Mouse (Mus musculus): ENCODE results near the gene Uvrag.
"Not testable (repeated sequence)": the region's sequence is repeated elsewhere in the genome, so short reads cannot be mapped to it uniquely, and the experiment has no call there.

Gene Uvrag

GRCm38 (mm10) chr7:99091915-99092645 is 48.9 kb downstream of the Uvrag start:
- no peak for DNase-seq

DNA sequence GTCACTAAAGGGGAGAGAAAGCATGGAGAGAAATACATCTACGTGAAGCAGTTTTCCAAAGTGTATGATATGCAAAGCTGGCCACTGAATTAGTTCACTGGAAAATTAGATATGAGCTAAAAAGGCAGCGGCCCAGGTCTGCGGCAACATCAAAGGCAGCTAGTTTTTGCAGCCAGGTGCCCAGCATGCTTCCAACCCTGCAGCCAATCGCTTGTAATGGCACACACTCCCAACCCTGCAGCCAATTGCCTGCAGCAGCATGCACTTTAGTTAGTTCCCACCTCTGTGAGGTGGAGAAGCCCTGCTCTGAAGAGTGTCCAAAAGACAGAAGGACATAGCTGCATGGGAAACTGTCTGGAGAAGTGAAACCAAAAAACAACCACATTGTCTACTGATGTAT is 51.2 kb downstream of the Uvrag start:
- no peak for DNase-seq

- DNase-seq, result no peak
These were observed 52.2 kb downstream of the Uvrag start for GRCm38 (mm10) chr7:99088576-99089346.

GRCm38 (mm10) chr7:99087581-99087980 is 53.4 kb downstream of the Uvrag start:
- no peak for DNase-seq

GRCm38 (mm10) chr7:99086646-99087443 is 54.1 kb downstream of the Uvrag start:
- DNase-seq, result no peak

DNA sequence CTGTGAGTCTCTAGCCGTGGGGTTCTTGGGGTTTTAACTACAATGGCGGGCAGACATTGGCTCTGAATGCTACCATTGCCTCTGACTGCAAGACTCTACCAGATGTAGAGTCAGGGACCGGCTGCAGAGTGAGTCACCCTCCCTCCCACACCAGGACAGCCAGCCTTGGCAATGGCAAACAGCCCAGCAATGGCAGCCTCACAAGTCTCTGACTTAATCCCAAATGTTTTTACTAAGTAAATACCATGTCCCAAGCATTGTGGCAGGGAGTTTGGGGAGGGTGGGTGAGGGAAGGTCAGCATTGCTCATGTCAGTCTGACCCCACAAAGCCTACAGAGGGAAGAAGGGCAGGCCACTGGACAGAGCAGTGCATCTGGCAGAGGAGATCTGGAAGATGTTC is 55.7 kb downstream of the Uvrag start:
- peak; percentile 46 for DNase-seq

DNA sequence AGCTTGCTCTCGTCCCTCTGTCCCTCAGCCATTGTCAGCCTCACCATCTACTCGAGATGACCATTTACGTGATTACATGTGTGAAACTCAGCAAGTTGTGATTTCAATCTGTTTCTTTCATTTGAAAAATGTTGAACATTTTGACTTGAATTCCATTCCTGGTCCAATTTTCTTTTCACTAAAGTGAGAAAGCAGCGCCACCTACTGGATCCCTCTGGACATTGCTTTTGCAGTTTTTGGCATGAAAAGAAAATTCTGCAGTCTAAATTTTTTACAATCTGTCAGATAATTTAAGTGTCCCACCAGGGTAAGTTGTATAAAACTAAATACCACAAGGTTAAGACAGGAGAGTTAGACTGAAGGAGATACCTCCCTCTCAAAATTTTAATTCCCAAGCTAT is 61.4 kb downstream of the Uvrag start:
- peak; percentile 77 for DNase-seq

DNA sequence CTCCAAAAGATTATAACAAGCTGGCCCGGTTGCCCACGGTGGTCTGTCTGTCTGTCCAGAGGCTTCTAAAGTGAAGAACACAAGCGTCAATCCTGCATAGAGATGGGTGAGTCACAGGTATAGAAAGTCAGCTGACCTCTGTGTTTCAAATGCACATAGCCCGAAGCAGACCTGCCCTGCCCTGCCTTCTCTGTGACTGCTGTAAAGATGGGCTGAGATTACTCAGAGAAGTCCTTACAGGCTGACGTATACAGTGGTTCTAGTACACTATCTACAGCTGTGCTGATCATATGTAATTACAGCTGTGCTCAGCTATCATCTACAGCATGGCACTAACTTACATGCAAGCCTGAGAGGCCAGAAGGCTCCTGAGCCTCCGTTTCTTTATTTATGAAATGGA is 62.1 kb downstream of the Uvrag start:
- DNase-seq, result no peak

DNA sequence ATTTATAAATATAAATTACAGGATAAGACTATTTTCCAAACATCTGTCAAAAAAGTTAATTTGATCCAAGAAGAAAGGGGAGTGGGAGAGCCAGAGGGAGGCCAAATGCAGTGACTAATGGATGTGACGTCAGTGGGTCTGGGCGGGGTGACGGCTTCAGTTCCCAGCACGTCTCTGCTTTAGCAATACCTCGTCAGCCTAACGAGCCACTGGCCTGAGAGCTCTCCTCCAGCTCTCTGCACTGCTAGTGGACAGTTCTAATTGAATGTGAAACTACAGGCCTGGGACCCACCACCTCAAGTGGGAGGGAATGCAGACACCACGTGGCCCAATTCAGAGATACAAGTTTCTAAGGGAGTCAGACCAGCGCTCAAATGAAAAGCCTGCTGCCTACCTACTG is 63.7 kb downstream of the Uvrag start:
- peak; percentile 42 for DNase-seq

GRCm38 (mm10) chr7:99075101-99075500 is 65.8 kb downstream of the Uvrag start:
- DNase-seq, result no peak

GRCm38 (mm10) chr7:99073734-99074372 is 67.1 kb downstream of the Uvrag start:
- peak; percentile 46 for DNase-seq

- no peak for DNase-seq
These were observed 73.2 kb downstream of the Uvrag start for GRCm38 (mm10) chr7:99067710-99068109.

DNA sequence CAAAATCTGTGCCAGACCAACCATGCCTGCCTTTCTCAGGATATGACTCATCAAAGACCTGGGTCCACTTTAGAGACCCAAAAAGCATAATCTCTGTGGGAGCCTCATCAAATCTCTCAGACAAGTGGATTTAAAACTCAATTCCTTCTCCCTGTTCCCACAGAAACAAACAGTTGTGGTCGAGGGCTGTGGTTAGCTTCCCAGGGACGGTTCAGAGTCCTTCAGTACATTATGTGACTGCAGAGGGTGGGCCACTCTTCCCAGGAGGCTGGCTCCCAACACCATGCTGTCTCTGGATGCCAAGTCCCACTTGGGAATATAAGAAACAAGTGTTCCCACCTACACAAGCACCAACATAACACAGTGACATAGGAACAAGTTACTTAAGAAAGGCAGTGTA is 75.0 kb downstream of the Uvrag start:
- no peak for DNase-seq

GRCm38 (mm10) chr7:99065391-99065831 is 75.5 kb downstream of the Uvrag start:
- no peak for DNase-seq

- no peak for DNase-seq
These were observed 76.1 kb downstream of the Uvrag start for GRCm38 (mm10) chr7:99064795-99065194.

DNA sequence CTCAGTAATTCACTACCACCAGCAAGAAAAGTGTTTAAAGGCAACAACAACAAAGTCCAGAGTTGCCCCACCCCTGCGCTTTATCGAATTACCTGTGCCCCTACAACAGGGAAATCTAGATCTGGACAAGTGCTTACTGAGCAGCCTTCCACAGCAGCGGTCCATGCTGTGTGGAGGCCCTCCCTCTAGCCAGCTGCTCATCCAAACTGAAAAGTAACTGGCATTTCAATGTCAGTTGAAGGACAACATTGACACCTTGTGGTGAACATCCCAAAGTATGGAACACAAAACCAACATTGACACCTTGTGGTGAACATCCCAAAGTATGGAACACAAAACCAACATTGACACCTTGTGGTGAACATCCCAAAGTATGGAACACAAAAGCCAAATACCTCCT is 78.7 kb downstream of the Uvrag start:
- not testable (repeated sequence) for DNase-seq

GRCm38 (mm10) chr7:99061056-99061680 is 79.8 kb downstream of the Uvrag start:
- DNase-seq, result no peak

DNA sequence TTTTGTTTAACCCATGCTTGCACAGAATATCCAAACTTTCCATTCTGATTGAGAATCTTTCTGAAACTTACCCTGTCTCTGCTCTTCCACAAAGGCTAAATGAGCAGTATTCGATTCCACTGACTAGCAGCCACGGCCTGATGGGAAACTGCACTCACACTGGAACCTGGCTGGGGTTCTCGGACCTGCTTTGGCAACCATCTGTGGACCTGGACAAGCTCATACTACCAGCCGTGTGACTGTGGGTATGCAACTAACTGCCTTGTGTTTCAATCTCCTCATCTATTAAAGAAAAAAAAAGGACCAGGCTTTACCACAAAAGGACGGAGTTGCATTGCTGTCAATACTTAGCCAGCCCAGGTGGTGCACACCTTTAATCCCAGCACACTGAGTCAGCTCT is 80.5 kb downstream of the Uvrag start:
- no peak for DNase-seq

- no peak for DNase-seq
These were observed 81.0 kb downstream of the Uvrag start for GRCm38 (mm10) chr7:99059934-99060333.

GRCm38 (mm10) chr7:99057053-99057630 is 83.8 kb downstream of the Uvrag start:
- peak; percentile 19 for DNase-seq

- no peak for DNase-seq
These were observed 87.3 kb downstream of the Uvrag start for GRCm38 (mm10) chr7:99053626-99054025.
